Mouse (Mus musculus): Measurements from ENCODE around the gene Lpcat3. TPM values are rescaled to one million over a fixed set of nuclear protein-coding genes. Genes with fewer than 3 reads are reported as not detected.

Lpcat3 gene
- polyA plus RNA-seq, 1 experiment from 2014 or later: 38.5 TPM

DNA sequence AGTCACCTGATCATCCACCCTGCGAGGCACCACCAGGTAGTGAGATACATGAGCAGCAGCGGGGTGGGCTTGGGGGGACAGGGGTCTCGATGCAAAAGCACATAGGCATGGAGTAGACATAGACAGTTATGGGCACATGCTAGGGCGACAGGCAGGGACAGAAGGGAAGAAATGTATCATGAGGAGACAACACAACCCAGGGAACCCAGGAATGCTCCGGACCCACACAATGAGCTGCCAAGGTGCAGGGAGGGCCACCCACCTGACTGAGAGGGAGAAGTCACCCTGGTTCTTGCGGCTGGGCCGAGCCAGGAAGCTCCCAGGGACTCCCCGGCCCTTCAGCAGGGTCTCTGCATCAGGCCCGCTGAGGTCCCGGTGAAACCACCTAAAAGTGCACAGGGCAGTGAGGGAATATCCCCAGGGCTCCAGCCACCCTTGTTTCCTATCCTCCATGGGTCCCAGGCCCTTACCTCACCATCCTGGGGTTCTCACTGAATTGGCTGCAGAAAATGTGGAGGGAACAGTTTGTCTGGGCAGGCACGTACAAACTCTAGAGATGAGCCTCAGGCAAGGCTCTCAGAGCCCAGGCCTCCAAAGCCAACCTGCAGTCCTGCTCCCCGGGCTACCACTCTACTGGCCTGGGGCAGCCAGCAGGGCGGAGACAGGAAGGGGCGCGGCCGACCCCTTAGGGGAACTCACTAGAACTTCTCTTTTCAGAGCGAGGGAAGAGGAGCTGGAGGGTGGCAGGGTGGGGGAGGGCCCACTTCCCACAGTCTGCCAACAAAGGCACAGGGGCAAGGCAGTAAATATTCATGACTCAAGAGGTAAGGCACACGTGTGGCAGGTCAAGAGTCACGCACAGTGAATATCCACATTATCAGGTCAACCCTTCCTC, 69.9 kb downstream of the Lpcat3 start:
- no peaks in the 10 kb centered on the region for H3K4me1 ChIP-seq (replicated peaks)
- no peaks in the 10 kb centered on the region for H3K9me3 ChIP-seq
- H3K9ac ChIP-seq: peak overlapping the region; percentile 36
- H3K4me3 ChIP-seq: no peak overlapping the region
- ATAC-seq (ENCODE audit: low FRiP score): no peak; the same call in 1 of the 2 replicates
- 57% methylated on average over 19 of the region's 19 CpGs for WGBS
- no peak overlapping the region for H3K27ac ChIP-seq
- H3K27me3 ChIP-seq: no peaks in the 10 kb centered on the region
- no peaks in the 10 kb centered on the region for H3K36me3 ChIP-seq
- H3K4me2 ChIP-seq: no peak overlapping the region

DNA sequence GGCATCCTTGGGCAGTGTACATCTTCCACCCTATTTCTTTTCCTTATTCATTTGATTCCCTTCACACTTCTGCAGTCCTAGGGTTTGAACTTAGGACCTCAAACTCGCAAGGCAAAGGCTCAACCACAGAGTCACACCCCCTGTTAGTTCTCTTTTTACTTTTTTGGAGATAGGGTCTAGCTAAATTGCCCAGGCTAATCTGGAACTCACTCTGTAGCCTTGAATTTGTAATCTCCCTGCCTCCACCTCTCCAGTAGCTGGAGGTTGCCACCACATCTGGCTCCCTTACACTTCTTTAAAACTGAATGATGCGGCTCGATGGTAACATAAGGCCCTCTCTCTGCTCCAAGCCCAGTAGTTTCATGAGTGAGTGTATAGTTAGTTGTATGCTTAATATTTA, 71.6 kb downstream of the Lpcat3 start:
- ATAC-seq (ENCODE audit: low FRiP score): no peak
- Histone ChIP-seq H3K9ac (no peak overlapping the region), H3K27ac (no peak overlapping the region), H3K4me3 (no peak overlapping the region), H3K4me1 (replicated peaks) (peaks cover 14% of the 10 kb centered on the region), H3K4me2 (no peak overlapping the region), H3K36me3 (no peaks in the 10 kb centered on the region), H3K27me3 (no peaks in the 10 kb centered on the region), H3K9me3 (no peaks in the 10 kb centered on the region)
- WGBS: 90% methylated on average over 3 of the region's 3 CpGs

DNA sequence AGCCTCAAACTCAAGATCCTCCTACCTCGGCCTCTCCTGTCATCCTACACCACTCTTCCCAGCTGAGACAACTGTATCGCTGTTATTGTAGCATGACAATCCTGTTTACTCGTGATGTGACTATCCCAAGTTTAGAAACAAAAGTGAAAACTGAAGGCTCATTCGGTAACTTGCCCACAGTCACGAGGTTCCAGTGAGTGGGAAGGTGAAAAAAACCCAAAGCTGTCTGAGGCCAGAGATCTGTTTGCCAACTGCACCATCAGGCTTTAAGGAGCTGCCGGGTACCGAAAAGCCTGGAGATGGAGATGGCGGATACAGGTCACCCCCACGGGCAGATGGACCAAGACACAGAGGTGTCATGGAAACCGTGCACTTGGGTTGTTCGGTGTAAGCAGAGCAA, 74.2 kb downstream of the Lpcat3 start:
- H3K27ac ChIP-seq: no peak overlapping the region
- H3K4me1 ChIP-seq (replicated peaks): peaks cover 28% of the 10 kb centered on the region
- H3K9me3 ChIP-seq: no peaks in the 10 kb centered on the region
- H3K9ac ChIP-seq: no peak overlapping the region
- H3K4me2 ChIP-seq: no peak overlapping the region
- no peak overlapping the region for H3K4me3 ChIP-seq
- WGBS: 93% methylated on average over 11 of the region's 11 CpGs
- H3K36me3 ChIP-seq: no peaks in the 10 kb centered on the region
- ATAC-seq (ENCODE audit: low FRiP score): no peak
- no peaks in the 10 kb centered on the region for H3K27me3 ChIP-seq

DNA sequence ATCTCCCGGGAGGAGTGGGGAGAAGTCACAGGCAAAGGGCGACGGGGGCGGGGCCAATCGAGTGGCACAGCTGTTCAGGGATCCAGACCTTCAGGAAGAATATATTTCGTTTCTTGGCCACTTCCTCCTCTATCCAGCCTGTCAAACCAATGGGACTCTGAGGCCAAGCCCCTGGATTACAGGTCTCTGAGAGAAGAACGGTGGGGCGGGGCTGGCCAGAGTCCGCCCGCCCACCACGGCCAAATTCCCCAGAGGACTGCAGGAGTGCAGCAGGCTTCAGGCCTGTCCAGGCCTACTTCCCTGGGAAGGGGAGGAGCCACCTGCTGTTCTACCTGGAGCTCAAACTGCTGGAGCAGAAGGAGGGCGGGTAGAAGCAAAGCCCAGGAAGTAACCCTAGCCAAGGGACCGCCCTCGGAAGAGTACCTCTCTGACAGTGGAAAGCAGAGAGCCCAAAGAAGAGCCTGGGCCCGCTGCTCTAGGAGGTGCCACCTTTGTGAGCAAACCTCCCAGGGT, 75.7 kb downstream of the Lpcat3 start, which contains the start of gene Ptpn6:
Ptpn6 (minus strand) TSS at position 204 of the 513 bp plus-strand sequence.
- ATAC-seq (ENCODE audit: low FRiP score): no peak
- Histone ChIP-seq H3K4me1 (replicated peaks) (peaks cover 30% of the 10 kb centered on the region), H3K27ac (peak within 1 kb of the TSS; percentile 100; the same call in 1 of the 2 replicates), H3K36me3 (peaks cover 14% of the 10 kb centered on the region), H3K9me3 (no peaks in the 10 kb centered on the region), H3K27me3 (no peaks in the 10 kb centered on the region), H3K4me2 (peak within 1 kb of the TSS; percentile 73), H3K9ac (peak within 1 kb of the TSS; percentile 58), H3K4me3 (peak within 1 kb of the TSS; percentile 70)
- WGBS: 30% methylated on average over 15 of the region's 15 CpGs

DNA sequence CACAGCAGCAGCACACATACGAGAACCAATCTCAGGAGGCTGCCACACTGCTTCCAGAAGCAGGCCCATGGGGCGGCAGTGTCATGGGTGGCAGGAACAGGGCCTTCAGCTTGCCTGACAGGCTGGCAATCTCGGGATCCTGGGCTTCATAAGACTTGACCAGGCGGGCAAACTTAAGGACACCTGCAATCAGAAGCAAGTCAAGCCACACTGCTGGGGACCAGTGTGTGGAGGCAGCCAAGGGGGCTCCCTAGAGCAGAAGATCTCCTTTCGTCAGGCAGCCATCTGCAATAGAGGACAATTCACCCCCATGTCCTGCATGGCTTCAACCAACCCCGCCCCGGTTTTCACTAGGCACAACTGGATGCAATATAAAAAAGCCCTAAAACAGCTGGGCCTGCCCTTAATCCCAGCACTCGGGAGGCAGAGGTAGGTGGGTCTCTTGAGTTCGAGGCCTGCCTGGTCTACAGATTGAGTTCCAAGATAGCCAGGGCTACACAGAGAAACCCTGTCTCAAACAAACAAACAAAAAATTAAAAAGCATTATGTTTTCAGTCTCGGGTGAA, 76.5 kb downstream of the Lpcat3 start:
- peaks cover 30% of the 10 kb centered on the region for H3K4me1 ChIP-seq (replicated peaks)
- peak overlapping the region; percentile 70 for H3K4me3 ChIP-seq
- H3K27me3 ChIP-seq: no peaks in the 10 kb centered on the region
- H3K27ac ChIP-seq: peak overlapping the region; percentile 100; the same call in 1 of the 2 replicates
- H3K9me3 ChIP-seq: no peaks in the 10 kb centered on the region
- peaks cover 22% of the 10 kb centered on the region for H3K36me3 ChIP-seq
- WGBS: 87% methylated on average over 10 of the region's 10 CpGs
- H3K9ac ChIP-seq: peak overlapping the region; percentile 58; the same call in 1 of the 2 replicates
- peak overlapping the region; percentile 73 for H3K4me2 ChIP-seq
- no peak for ATAC-seq (ENCODE audit: low FRiP score)

DNA sequence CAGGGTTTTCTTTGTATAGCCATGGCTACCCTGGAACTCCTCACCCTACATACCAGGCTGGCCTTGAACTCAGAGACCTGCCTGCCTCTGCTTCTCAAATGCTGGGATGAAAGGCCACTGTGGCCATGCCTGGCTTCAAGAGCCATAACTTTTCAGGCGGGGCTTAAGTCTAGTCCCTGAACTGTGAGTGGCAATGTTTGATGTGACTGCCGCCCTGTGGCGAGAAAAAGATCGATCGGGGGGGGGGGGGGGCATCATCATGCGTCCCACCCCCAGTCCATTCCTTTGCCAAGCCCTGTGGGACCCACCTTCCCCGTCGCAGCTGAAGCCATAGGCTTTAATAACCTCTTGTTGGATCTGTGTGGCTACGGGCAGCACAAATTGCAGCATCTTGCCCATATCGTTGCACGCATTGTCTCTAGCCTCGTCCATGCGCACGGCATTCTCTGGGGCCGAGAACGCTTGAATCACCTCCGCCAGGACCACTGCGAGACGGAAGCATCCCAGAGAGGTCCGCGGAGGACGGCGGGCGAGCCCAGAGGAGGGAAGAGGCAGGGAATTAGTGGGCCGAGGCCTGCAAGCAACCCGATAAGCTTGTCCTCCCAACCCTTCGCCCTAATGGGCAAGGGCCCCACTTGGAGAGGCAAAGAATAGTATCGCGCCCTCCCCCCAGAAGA, 77.5 kb downstream of the Lpcat3 start:
- no peaks in the 10 kb centered on the region for H3K27me3 ChIP-seq
- peak overlapping the region; percentile 100 for H3K27ac ChIP-seq
- H3K4me1 ChIP-seq (replicated peaks): peaks cover 38% of the 10 kb centered on the region
- H3K9me3 ChIP-seq: no peaks in the 10 kb centered on the region
- peak overlapping the region; percentile 70 for H3K4me3 ChIP-seq
- ATAC-seq (ENCODE audit: low FRiP score): peak; percentile 33
- H3K4me2 ChIP-seq: peak overlapping the region; percentile 73
- peak overlapping the region; percentile 96 for H3K9ac ChIP-seq
- under 1% methylated on average over 25 of the region's 29 CpGs for WGBS
- H3K36me3 ChIP-seq: peaks cover 30% of the 10 kb centered on the region

DNA sequence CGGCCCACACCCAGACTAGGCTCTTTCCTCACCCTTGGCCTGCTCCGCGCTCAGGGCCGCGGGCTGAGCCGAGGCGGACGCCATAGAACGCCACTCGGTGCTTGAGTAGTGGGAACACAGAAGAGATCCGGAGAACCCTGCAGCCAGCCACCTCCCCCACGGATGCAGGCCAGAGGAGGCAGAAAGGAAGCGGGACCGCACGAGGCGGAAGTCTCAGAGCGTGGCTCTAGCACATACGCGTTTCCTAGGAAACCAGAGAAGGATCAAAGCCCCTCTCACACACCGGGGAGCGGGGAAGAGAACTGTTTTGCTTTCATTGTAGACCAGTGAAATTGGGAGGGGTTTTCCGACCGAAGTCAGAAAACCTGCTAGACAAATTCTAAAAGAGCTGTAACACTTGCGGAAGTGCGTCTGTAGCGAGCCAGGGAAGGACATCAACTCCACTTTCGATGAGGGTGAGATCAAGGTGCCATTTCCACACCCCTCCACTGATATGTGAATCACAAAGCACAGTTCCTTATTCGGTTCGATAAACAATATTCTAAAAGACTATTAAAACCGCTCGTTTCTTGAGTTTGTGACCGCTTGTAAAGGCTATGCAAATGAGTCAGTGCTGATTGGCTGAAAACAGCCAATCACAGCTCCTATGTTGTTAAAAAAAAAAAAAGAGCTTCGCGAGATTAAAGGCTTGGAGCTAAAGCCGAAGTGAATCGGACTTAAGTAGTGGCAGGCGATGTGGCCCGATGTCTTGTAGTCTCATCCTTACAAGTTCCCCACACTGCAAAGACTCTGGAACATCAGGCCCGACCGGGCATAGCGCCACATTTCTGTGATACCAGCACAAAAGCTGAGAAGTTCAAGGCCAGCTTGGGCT, 78.3 kb downstream of the Lpcat3 start, which contains the start of gene Grcc10:
Grcc10 (minus strand) TSS at position 487 of the 874 bp plus-strand sequence.
- no peaks in the 10 kb centered on the region for H3K27me3 ChIP-seq
- under 1% methylated on average over 41 of the region's 41 CpGs for WGBS
- H3K36me3 ChIP-seq: peaks cover 30% of the 10 kb centered on the region
- peak within 1 kb of the TSS; percentile 96 for H3K9ac ChIP-seq
- H3K4me1 ChIP-seq (replicated peaks): peaks cover 42% of the 10 kb centered on the region
- H3K9me3 ChIP-seq: no peaks in the 10 kb centered on the region
- ATAC-seq (ENCODE audit: low FRiP score): peak; percentile 79
- peak within 1 kb of the TSS; percentile 73 for H3K4me2 ChIP-seq
- peak within 1 kb of the TSS; percentile 70 for H3K4me3 ChIP-seq
- H3K27ac ChIP-seq: peak within 1 kb of the TSS; percentile 100

DNA sequence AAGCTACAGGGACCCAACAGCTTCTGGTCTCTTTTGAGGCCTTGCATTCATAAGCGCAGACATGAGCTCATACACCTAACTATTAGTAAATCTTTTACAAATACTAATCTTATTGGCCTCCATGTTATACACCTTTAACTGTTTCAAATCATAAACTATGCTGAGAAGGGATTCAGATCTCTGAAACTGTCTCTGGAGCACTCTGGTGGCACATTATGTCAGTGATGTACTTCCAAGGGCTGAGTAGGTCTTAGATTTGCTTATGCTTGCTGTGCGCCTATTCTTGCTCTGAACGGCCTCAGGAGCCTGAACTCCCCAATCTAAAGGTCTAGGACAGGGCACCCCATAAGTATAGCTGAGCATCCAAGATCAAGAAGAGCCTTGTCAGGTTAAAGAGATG, 79.0 kb downstream of the Lpcat3 start:
- peak overlapping the region; percentile 70; the same call in 1 of the 2 replicates for H3K4me3 ChIP-seq
- 72% methylated on average over 3 of the region's 3 CpGs for WGBS
- H3K4me1 ChIP-seq (replicated peaks): peaks cover 49% of the 10 kb centered on the region
- H3K36me3 ChIP-seq: peaks cover 36% of the 10 kb centered on the region
- H3K4me2 ChIP-seq: peak overlapping the region; percentile 73
- peak overlapping the region; percentile 96 for H3K9ac ChIP-seq
- H3K27me3 ChIP-seq: no peaks in the 10 kb centered on the region
- H3K9me3 ChIP-seq: no peaks in the 10 kb centered on the region
- ATAC-seq (ENCODE audit: low FRiP score): no peak
- peak overlapping the region; percentile 100 for H3K27ac ChIP-seq

DNA sequence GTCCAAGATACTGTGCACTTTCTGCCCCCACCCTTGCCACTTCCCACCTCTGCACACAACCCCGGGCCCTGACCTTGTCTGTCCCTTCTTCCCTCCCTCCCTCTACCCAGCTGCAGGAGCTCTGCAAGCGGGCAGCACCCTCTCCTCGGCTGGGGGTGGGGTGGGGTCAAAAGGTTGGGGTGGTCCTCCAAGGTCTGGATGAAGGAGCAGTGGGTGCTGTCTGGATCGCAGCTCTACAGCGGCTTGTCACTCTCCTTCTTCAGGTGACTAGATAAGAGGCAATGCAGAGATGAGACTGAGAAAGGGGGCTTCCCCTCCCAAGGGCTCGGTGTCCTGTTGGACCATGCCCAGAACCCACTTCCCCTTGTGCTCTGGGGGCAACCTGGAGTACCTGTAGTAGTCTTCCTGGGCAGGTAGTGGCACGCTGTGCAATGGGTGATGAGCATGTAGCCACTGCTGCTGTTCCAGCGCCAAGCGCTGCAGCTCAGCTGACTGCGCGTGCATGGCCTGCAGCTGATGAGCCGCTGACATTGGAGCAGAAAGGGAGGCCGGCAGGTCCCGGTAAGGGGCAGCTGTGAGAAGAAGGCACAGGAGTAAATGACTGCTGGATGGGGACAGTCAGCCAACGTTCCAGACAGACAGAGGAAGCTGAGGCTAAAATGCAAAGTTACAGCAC, 80.2 kb downstream of the Lpcat3 start:
- H3K27ac ChIP-seq: no peak overlapping the region
- H3K36me3 ChIP-seq: peaks cover 47% of the 10 kb centered on the region
- no peak overlapping the region for H3K9ac ChIP-seq
- WGBS: 90% methylated on average over 15 of the region's 15 CpGs
- no peak for ATAC-seq (ENCODE audit: low FRiP score)
- H3K4me2 ChIP-seq: no peak overlapping the region
- peaks cover 54% of the 10 kb centered on the region for H3K4me1 ChIP-seq (replicated peaks)
- no peaks in the 10 kb centered on the region for H3K27me3 ChIP-seq
- no peak overlapping the region for H3K4me3 ChIP-seq
- H3K9me3 ChIP-seq: no peaks in the 10 kb centered on the region

DNA sequence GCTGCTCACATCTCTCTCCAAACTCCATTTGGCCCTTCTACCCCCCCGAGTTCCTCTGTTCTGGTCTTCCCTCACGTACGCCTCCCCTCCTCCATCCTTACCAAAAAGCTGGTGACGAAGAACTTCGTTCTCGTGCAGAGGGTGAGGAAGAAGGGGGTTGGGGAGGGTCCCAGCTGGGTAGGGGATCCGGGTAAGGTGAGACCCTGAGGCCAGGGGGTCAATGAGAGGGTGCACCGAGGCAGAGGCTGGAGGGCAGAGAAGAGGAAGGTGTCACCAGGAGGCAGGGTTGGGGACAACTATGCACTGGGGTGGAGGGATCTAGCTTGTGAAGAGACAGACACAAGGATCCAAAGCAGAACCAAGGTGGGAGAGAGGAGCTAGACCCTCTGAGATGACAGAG, 80.8 kb downstream of the Lpcat3 start:
- Histone ChIP-seq H3K27me3 (no peaks in the 10 kb centered on the region), H3K9ac (no peak overlapping the region), H3K9me3 (no peaks in the 10 kb centered on the region), H3K4me1 (replicated peaks) (peaks cover 48% of the 10 kb centered on the region), H3K27ac (no peak overlapping the region), H3K36me3 (peaks cover 54% of the 10 kb centered on the region), H3K4me3 (no peak overlapping the region), H3K4me2 (no peak overlapping the region)
- ATAC-seq (ENCODE audit: low FRiP score): no peak
- 94% methylated on average over 8 of the region's 8 CpGs for WGBS

All from hindbrain, embryonic 13.5 days (tissue).